Mouse (Mus musculus) layer of hippocampus, adult 9-10 months (tissue): ENCODE measurements around the gene Egfem1.

Source experiments
- DNase-seq: peaks from one replicate; pipeline ENCODE4 v3.0.0; 2022; ENCODE audit warnings: low spot score

The Egfem1 gene

GRCm38 (mm10) chr3:29081952-29082295 lies at the start of gene Egfem1:
Gene Egfem1 (plus strand): TSS chr3:29082023.
- peak; percentile 7 for DNase-seq

GRCm38 (mm10) chr3:29033107-29033506 lies 48.7 kb upstream of the Egfem1 start:
- no peak for DNase-seq

- DNase-seq = no peak
These were observed 45.7 kb upstream of the Egfem1 start for GRCm38 (mm10) chr3:29036146-29036545.

GRCm38 (mm10) chr3:29036620-29037019 lies 45.2 kb upstream of the Egfem1 start:
- DNase-seq = no peak

- DNase-seq = no peak
These were observed 41.8 kb upstream of the Egfem1 start for GRCm38 (mm10) chr3:29040064-29040463.

- DNase-seq = no peak
These were observed 35.5 kb upstream of the Egfem1 start for GRCm38 (mm10) chr3:29046281-29046680.

- no peak for DNase-seq
These were observed 34.4 kb upstream of the Egfem1 start for GRCm38 (mm10) chr3:29047273-29047932.

- DNase-seq = no peak
These were observed 18.7 kb upstream of the Egfem1 start for GRCm38 (mm10) chr3:29063156-29063555.

- DNase-seq = no peak
These were observed 13.3 kb upstream of the Egfem1 start for GRCm38 (mm10) chr3:29068428-29069098.

- DNase-seq = no peak
These were observed 10.5 kb upstream of the Egfem1 start for GRCm38 (mm10) chr3:29071315-29071714.

GRCm38 (mm10) chr3:29081517-29081916 lies 306 bp upstream of the Egfem1 start:
- peak; percentile 4 for DNase-seq

- no peak for DNase-seq
These were observed 623 bp downstream of the Egfem1 start for GRCm38 (mm10) chr3:29082296-29082995.

- DNase-seq = no peak
These were observed 1.1 kb downstream of the Egfem1 start for GRCm38 (mm10) chr3:29082996-29083350.

GRCm38 (mm10) chr3:29098467-29098866 lies 16.6 kb downstream of the Egfem1 start:
- no peak for DNase-seq

GRCm38 (mm10) chr3:29106016-29106723 lies 24.3 kb downstream of the Egfem1 start:
- no peak for DNase-seq

- no peak for DNase-seq
These were observed 25.3 kb downstream of the Egfem1 start for GRCm38 (mm10) chr3:29107134-29107533.

- DNase-seq = no peak
These were observed 28.5 kb downstream of the Egfem1 start for GRCm38 (mm10) chr3:29110321-29110720.

- DNase-seq = no peak
These were observed 32.7 kb downstream of the Egfem1 start for GRCm38 (mm10) chr3:29114517-29114916.

GRCm38 (mm10) chr3:29117379-29117778 lies 35.6 kb downstream of the Egfem1 start:
- no peak for DNase-seq

- DNase-seq = no peak
These were observed 40.7 kb downstream of the Egfem1 start for GRCm38 (mm10) chr3:29122556-29122955.

GRCm38 (mm10) chr3:29132054-29132931 lies 50.5 kb downstream of the Egfem1 start:
- DNase-seq = no peak

GRCm38 (mm10) chr3:29134509-29134908 lies 52.7 kb downstream of the Egfem1 start:
- no peak for DNase-seq
